Comparison of ENCODE assay signal across 10 mouse cellular contexts in the genomic region with DNA sequence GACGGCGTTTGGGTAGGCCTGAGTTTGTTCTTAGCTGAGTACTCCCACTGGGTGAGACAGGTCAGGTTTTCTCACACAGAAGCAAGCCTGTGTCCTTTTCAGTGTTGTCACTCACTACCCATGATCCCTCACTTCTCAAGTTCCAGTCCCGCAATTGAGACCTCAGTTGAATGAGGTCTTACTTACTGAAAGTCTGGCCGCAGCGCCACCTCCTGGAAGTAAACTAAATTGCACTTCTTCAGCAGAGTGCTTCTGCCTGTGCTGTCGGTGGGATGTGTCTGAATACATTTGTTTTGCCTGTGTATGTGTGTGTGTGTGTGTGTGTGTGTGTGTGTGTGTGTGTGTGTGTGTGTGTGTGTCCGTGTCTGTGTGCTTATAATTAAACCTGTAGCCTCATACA. TPM values are rescaled to one million over a fixed set of nuclear protein-coding genes. Genes with fewer than 3 reads are reported as not detected.
DNase-seq lines count a peak whose midpoint lies in the region; ATAC-seq lines count a peak whose summit lies in the region.
"Had no signal": no experiment of that assay in that cellular context is flagged by ENCODE, and none has a peak within 500 bp of the region (broad histone marks: within the 10 kb centered on the region; RNA-seq: fewer than 3 reads in every experiment).

No protein-coding gene starts in this region.

- H3K4me1 ChIP-seq in hindbrain, embryonic 11.5 days (replicated peaks; ENCODE audit: control insufficient read depth, insufficient read depth, low read length), result peaks cover 20% of the 10 kb centered on the region; the same call in 1 of the 2 replicates
- H3K4me1 ChIP-seq in hindbrain, embryonic 13.5 days (replicated peaks), result peaks cover 48% of the 10 kb centered on the region

- H3K9ac ChIP-seq in hindbrain, embryonic 11.5 days (ENCODE audit: low read depth, low read length), result no peak overlapping the region
- H3K9ac ChIP-seq in hindbrain, embryonic 13.5 days, result no peak overlapping the region
- H3K9ac ChIP-seq: embryonic facial prominence, embryonic 13.5 days; midbrain, embryonic 12.5 days had no signal

- no peak overlapping the region for H3K4me3 ChIP-seq in hindbrain, embryonic 11.5 days (ENCODE audit: low read depth, low read length)
- no peak overlapping the region for H3K4me3 ChIP-seq in hindbrain, embryonic 13.5 days
- H3K4me3 ChIP-seq: embryonic facial prominence, embryonic 13.5 days; midbrain, embryonic 12.5 days had no signal

- H3K27me3 ChIP-seq in hindbrain, embryonic 11.5 days (ENCODE audit: control insufficient read depth, insufficient read depth, low read length), result peaks cover 15% of the 10 kb centered on the region
- H3K27me3 ChIP-seq in hindbrain, embryonic 13.5 days, result peaks cover 43% of the 10 kb centered on the region

- WGBS in hindbrain, embryonic 11.5 days, result 19% methylated on average over 7 of the region's 7 CpGs
- WGBS in hindbrain, embryonic 13.5 days, result 18% methylated on average over 7 of the region's 7 CpGs

- peak; percentile 90 for DNase-seq in hindbrain, embryonic 11.5 days (ENCODE audit: low spot score)
- DNase-seq in MN1 (ENCODE audit: low spot score), result peak; percentile 85
- DNase-seq in cerebellum, adult 8-10 months, result peak; percentile 64
- peak; percentile 26 for DNase-seq in gastrocnemius, postnatal 25 days
- peak; percentile 70 to 78 for DNase-seq in left cerebral cortex, postnatal 10 days (ENCODE audit: extremely low spot score in 1 of 2, low spot score in 2 of 2)
- peak; percentile 53 to 62 for DNase-seq in natural killer cell, adult 2 months (ENCODE audit: low spot score in 2 of 2)
- DNase-seq in thymus, postnatal 0 days (ENCODE audit: low spot score), result peak; percentile 78

- H3K36me3 ChIP-seq in hindbrain, embryonic 11.5 days (ENCODE audit: control insufficient read depth, insufficient read depth, low read length), result no peaks in the 10 kb centered on the region
- no peaks in the 10 kb centered on the region for H3K36me3 ChIP-seq in hindbrain, embryonic 13.5 days
- H3K36me3 ChIP-seq: embryonic facial prominence, embryonic 13.5 days; midbrain, embryonic 12.5 days had no signal

- intact Hi-C loops in left cerebral cortex, postnatal 10 days (cut with DNase I), result loop anchor here (2.0 kb wide), 1 partner anchor 94 kb away; no protein-coding TSS in a partner anchor

- H3K9me3 ChIP-seq in hindbrain, embryonic 11.5 days (ENCODE audit: control insufficient read depth, low read length), result no peaks in the 10 kb centered on the region
- no peaks in the 10 kb centered on the region for H3K9me3 ChIP-seq in hindbrain, embryonic 13.5 days
- H3K9me3 ChIP-seq: embryonic facial prominence, embryonic 13.5 days; midbrain, embryonic 12.5 days had no signal

- no peak overlapping the region for H3K4me2 ChIP-seq in hindbrain, embryonic 11.5 days (replicated peaks; ENCODE audit: low read depth, low read length)
- no peak overlapping the region for H3K4me2 ChIP-seq in hindbrain, embryonic 13.5 days
- H3K4me2 ChIP-seq: embryonic facial prominence, embryonic 13.5 days; midbrain, embryonic 12.5 days had no signal

- no peak overlapping the region for H3K27ac ChIP-seq in hindbrain, embryonic 11.5 days (ENCODE audit: low read depth, low read length)
- H3K27ac ChIP-seq in hindbrain, embryonic 13.5 days, result no peak overlapping the region
- H3K27ac ChIP-seq: embryonic facial prominence, embryonic 13.5 days; midbrain, embryonic 12.5 days had no signal

- ATAC-seq in hindbrain, embryonic 11.5 days (ENCODE audit: low FRiP score), result no peak
- no peak for ATAC-seq in hindbrain, embryonic 13.5 days (ENCODE audit: low FRiP score)

RNA-seq across cellular contexts. Expression of gene Msx3, which starts 14.2 kb away (rescaled TPM):
- 106 and 139 TPM in 2 replicates for polyA plus RNA-seq in hindbrain, embryonic 11.5 days (2014; fragmentation: Nextera tagmentation; extraction: Ambion mirVana)
- 16.5 and 28.5 TPM in 2 replicates for polyA plus RNA-seq in hindbrain, embryonic 13.5 days (2015; fragmentation: Nextera tagmentation; extraction: Ambion mirVana)
- not detected for total RNA-seq in gastrocnemius, postnatal 25 days (2021)
- under 1 TPM; 0.22 to 0.47 TPM for total RNA-seq in left cerebral cortex, postnatal 10 days (2021)
- polyA plus RNA-seq in thymus, postnatal 0 days (2015; fragmentation: Nextera tagmentation; extraction: Ambion mirVana), result 0.21 and 0.25 TPM in 2 replicates

RNA-seq across cellular contexts. Expression of gene Caly, which starts 19.3 kb away (rescaled TPM):
- polyA plus RNA-seq in hindbrain, embryonic 11.5 days (2014; fragmentation: Nextera tagmentation; extraction: Ambion mirVana), result 11.2 and 12.1 TPM in 2 replicates
- 104 and 105 TPM in 2 replicates for polyA plus RNA-seq in hindbrain, embryonic 13.5 days (2015; fragmentation: Nextera tagmentation; extraction: Ambion mirVana)
- not detected for total RNA-seq in gastrocnemius, postnatal 25 days (2021)
- total RNA-seq in left cerebral cortex, postnatal 10 days (2021), result 100 to 1,000 TPM; 222 to 234 TPM
- 0.44 and 0.52 TPM in 2 replicates for polyA plus RNA-seq in thymus, postnatal 0 days (2015; fragmentation: Nextera tagmentation; extraction: Ambion mirVana)

RNA-seq across cellular contexts. Expression of gene Tubgcp2, which starts 26.6 kb away (rescaled TPM):
- 58.1 and 67.4 TPM in 2 replicates for polyA plus RNA-seq in hindbrain, embryonic 11.5 days (2014; fragmentation: Nextera tagmentation; extraction: Ambion mirVana)
- polyA plus RNA-seq in hindbrain, embryonic 13.5 days (2015; fragmentation: Nextera tagmentation; extraction: Ambion mirVana), result 55.8 and 60.9 TPM in 2 replicates
- total RNA-seq in gastrocnemius, postnatal 25 days (2021), result 10 to 100 TPM; 16.4 TPM
- 10 to 100 TPM; 40.9 to 44.2 TPM for total RNA-seq in left cerebral cortex, postnatal 10 days (2021)
- polyA plus RNA-seq in thymus, postnatal 0 days (2015; fragmentation: Nextera tagmentation; extraction: Ambion mirVana), result 42.2 TPM in 2 replicates

RNA-seq across cellular contexts. Expression of gene Zfp511, which starts 26.9 kb away (rescaled TPM):
- 47.0 and 49.9 TPM in 2 replicates for polyA plus RNA-seq in hindbrain, embryonic 11.5 days (2014; fragmentation: Nextera tagmentation; extraction: Ambion mirVana)
- 52.5 and 54.2 TPM in 2 replicates for polyA plus RNA-seq in hindbrain, embryonic 13.5 days (2015; fragmentation: Nextera tagmentation; extraction: Ambion mirVana)
- 1 to 10 TPM; 7.1 to 8.5 TPM for total RNA-seq in gastrocnemius, postnatal 25 days (2021)
- total RNA-seq in left cerebral cortex, postnatal 10 days (2021), result 10 to 100 TPM; 23.8 to 26.9 TPM
- 38.9 and 40.3 TPM in 2 replicates for polyA plus RNA-seq in thymus, postnatal 0 days (2015; fragmentation: Nextera tagmentation; extraction: Ambion mirVana)

RNA-seq across cellular contexts. Expression of gene Prap1, which starts 30.1 kb away (rescaled TPM):
- polyA plus RNA-seq in hindbrain, embryonic 11.5 days (2014; fragmentation: Nextera tagmentation; extraction: Ambion mirVana), result 0.27 TPM in 1 of 2 replicates, not detected in the other
- not detected in 2 replicates for polyA plus RNA-seq in hindbrain, embryonic 13.5 days (2015; fragmentation: Nextera tagmentation; extraction: Ambion mirVana)
- total RNA-seq in gastrocnemius, postnatal 25 days (2021), result not detected
- not detected for total RNA-seq in left cerebral cortex, postnatal 10 days (2021)
- polyA plus RNA-seq in thymus, postnatal 0 days (2015; fragmentation: Nextera tagmentation; extraction: Ambion mirVana), result 1.5 and 2.3 TPM in 2 replicates
- polyA plus RNA-seq: embryonic facial prominence, embryonic 13.5 days; midbrain, embryonic 12.5 days had no signal

Comparison
In these comparisons a context has a peak if more than half of its experiments do, and no peak if none do; other contexts are left out.
1. DNase-seq: peak in every context shown above with its lines; median percentile 90 in hindbrain, embryonic 11.5 days; 85 in MN1; 78 in thymus, postnatal 0 days; 74 in left cerebral cortex, postnatal 10 days; 64 in cerebellum, adult 8-10 months; 58 in natural killer cell, adult 2 months; 26 in gastrocnemius, postnatal 25 days.
2. RNA of gene Msx3, which starts 14.2 kb away (polyA plus RNA-seq): 106 to 139 TPM in hindbrain, embryonic 11.5 days and 16.5 to 28.5 TPM in hindbrain, embryonic 13.5 days; 0.21 to 0.25 TPM in thymus, postnatal 0 days; every median in the first group is over 10 times any median in the second.